Mouse (Mus musculus): Measurements from ENCODE around the gene Lsm12. TPM values are rescaled to one million over a fixed set of nuclear protein-coding genes. Genes with fewer than 3 reads are reported as not detected.
"Not testable (repeated sequence)": the region's sequence is repeated elsewhere in the genome, so short reads cannot be mapped to it uniquely, and the experiment has no call there.

Lsm12 gene
- polyA plus RNA-seq, 1 experiment from 2014 or later: 98.4 TPM

DNA sequence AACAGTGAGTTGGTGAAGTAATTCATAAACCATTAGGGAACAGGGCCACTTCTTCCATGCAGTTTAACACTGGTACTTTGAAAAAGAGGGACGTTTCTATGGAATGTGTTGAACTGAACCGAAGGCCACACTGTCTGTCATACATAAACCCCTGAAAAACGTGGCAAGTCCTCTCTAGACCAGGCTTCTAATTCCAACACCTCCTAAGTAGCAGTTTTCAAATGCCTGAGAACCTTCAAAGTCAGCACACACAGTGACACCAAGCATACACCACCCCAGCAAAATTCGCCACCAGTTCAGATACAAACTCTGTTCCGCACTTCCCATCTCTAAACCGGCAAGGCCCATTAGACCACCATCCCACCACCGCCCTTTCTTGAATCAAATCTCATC is 847 bp downstream of the Lsm12 start:
- DNase-seq (ENCODE audit: low spot score) (no peak), ATAC-seq (ENCODE audit: low read depth) (no peak)
- Histone ChIP-seq H3K9me3 (ENCODE audit: control insufficient read depth, low read length) (no peaks in the 10 kb centered on the region), H3K27me3 (replicated peaks; ENCODE audit: control insufficient read depth, insufficient read depth, low read length) (no peaks in the 10 kb centered on the region), H3K9ac (ENCODE audit: low read depth, low read length) (peak overlapping the region; percentile 95), H3K4me2 (ENCODE audit: low read depth, low read length) (peak overlapping the region; percentile 78), H3K27ac (replicated peaks; ENCODE audit: low read depth, low read length) (peak overlapping the region; percentile 95), H3K4me1 (ENCODE audit: control insufficient read depth, insufficient read depth, low read length) (peaks cover 13% of the 10 kb centered on the region), H3K4me3 (ENCODE audit: low read depth, low read length) (peak overlapping the region; percentile 93), H3K36me3 (ENCODE audit: control insufficient read depth, insufficient read depth, low read length) (peaks cover 34% of the 10 kb centered on the region)
- WGBS: 4% methylated on average over 7 of the region's 7 CpGs

DNA sequence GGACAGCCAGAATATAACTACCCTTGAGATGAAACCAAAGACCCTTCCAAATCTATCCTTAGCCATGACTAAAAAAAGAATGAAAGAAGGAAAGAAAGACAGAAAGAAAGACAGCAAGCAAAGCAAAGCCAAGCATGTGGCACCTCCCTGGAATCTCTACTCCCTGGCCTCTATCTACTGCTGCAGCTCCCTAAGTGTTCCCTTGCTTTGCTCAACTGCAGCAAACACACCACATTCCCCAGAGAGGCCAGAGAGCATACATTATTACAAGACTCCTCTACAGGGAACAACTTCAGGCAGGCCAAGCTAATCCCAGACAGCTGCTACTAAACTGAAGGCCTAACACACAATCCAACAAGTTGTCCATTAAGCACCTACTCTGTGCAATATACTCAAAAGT is 5.3 kb downstream of the Lsm12 start:
- Histone ChIP-seq H3K4me2 (ENCODE audit: low read depth, low read length) (no peak overlapping the region), H3K27me3 (replicated peaks; ENCODE audit: control insufficient read depth, insufficient read depth, low read length) (no peaks in the 10 kb centered on the region), H3K27ac (replicated peaks; ENCODE audit: low read depth, low read length) (no peak overlapping the region), H3K9me3 (ENCODE audit: control insufficient read depth, low read length) (no peaks in the 10 kb centered on the region), H3K9ac (ENCODE audit: low read depth, low read length) (no peak overlapping the region), H3K4me3 (ENCODE audit: low read depth, low read length) (no peak overlapping the region), H3K36me3 (ENCODE audit: control insufficient read depth, insufficient read depth, low read length) (peaks cover 71% of the 10 kb centered on the region), H3K4me1 (ENCODE audit: control insufficient read depth, insufficient read depth, low read length) (peaks cover 8% of the 10 kb centered on the region; the same call in 1 of the 2 replicates)
- DNase-seq (ENCODE audit: low spot score) (peak; percentile 34), ATAC-seq (ENCODE audit: low read depth) (no peak)

DNA sequence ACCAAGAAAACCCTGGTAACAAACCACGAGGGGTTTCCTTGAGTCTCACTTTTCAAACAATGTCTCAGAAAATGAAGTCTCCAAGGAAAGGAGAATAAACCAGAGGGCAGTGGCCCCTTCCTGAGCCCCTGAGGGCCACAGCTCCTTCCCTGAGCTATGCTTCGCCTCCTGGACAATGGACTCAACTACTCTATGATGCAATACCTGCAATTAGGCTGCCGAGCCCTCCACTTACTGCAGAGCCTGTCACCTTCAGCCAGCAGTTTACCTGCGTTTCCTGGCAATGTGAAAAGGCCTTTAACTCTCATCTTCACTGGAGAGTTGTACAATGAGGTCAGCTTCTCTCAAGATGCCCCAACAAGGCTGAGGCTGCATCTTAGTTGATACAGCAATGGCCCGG is 16.4 kb downstream of the Lsm12 start:
- Histone ChIP-seq H3K36me3 (ENCODE audit: control insufficient read depth, insufficient read depth, low read length) (peaks cover 62% of the 10 kb centered on the region), H3K4me3 (ENCODE audit: low read depth, low read length) (no peak overlapping the region), H3K4me2 (ENCODE audit: low read depth, low read length) (no peak overlapping the region), H3K9ac (ENCODE audit: low read depth, low read length) (no peak overlapping the region), H3K9me3 (ENCODE audit: control insufficient read depth, low read length) (no peaks in the 10 kb centered on the region), H3K27ac (replicated peaks; ENCODE audit: low read depth, low read length) (no peak overlapping the region), H3K27me3 (replicated peaks; ENCODE audit: control insufficient read depth, insufficient read depth, low read length) (no peaks in the 10 kb centered on the region), H3K4me1 (ENCODE audit: control insufficient read depth, insufficient read depth, low read length) (no peaks in the 10 kb centered on the region)
- DNase-seq (ENCODE audit: low spot score) (no peak), ATAC-seq (ENCODE audit: low read depth) (no peak)
- 84% methylated on average over 5 of the region's 5 CpGs for WGBS

DNA sequence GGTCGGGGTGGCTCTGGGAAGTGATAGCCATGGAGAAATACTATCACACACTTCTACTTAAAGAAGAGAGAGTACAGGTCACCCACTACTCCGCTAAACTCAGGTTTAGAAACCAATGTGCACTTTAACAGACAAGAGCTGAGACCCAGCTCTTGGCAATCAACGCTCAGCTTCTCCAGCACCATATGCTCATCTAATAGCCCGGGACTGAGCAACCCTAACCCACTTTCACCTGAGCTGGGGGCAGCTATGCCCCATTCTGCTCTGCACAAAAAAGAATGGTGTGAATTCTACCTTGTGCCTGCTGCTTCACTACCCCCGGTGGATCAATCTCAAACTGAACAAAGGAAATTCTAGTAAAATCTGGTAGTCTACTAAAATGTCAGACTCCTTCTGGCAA is 17.6 kb downstream of the Lsm12 start:
- no peak overlapping the region for H3K4me2 ChIP-seq (ENCODE audit: low read depth, low read length)
- no peaks in the 10 kb centered on the region for H3K9me3 ChIP-seq (ENCODE audit: control insufficient read depth, low read length)
- ATAC-seq (ENCODE audit: low read depth) (no peak), DNase-seq (ENCODE audit: low spot score) (no peak)
- 94% methylated on average over 5 of the region's 5 CpGs for WGBS
- no peaks in the 10 kb centered on the region for H3K4me1 ChIP-seq (ENCODE audit: control insufficient read depth, insufficient read depth, low read length)
- H3K36me3 ChIP-seq (ENCODE audit: control insufficient read depth, insufficient read depth, low read length): peaks cover 72% of the 10 kb centered on the region
- no peak overlapping the region for H3K9ac ChIP-seq (ENCODE audit: low read depth, low read length)
- no peak overlapping the region for H3K4me3 ChIP-seq (ENCODE audit: low read depth, low read length)
- H3K27me3 ChIP-seq (replicated peaks; ENCODE audit: control insufficient read depth, insufficient read depth, low read length): no peaks in the 10 kb centered on the region
- H3K27ac ChIP-seq (replicated peaks; ENCODE audit: low read depth, low read length): no peak overlapping the region

DNA sequence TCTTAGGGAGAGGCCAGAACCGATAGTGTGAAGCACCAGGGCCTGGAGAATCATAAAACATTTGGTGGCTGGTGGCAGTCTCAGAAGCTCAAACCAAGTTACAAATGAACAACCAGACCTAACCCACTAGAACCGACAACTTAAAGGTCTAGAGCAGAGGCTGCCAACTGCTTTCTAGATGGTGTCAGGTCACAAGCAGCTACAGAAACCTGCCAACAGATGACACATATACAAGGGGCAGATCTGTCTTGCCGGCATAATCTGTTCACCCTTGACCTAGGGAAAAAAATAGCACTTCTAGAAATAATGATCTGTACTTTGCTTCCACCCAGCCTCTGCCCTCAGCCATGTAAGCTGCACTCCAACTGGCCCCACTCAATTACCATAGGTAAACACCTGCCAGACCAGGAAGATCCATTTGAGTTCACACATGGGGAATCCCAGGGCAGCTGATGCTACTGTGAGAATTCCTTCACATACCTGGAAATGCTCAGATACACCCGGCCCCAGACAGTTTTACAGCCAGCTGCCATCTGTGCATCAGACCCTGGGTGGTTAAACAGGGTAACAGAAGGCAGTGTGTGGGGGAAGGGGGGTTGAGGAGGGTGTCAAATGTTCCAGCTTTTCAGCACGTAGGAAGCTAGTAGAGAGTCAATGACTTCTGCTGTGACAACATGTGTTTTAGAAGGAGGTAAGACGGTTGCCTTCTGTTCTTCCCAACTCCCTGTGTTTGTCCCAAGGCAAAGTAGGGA is 18.9 kb downstream of the Lsm12 start:
- H3K4me1 ChIP-seq (ENCODE audit: control insufficient read depth, insufficient read depth, low read length): no peaks in the 10 kb centered on the region
- no peak overlapping the region for H3K4me2 ChIP-seq (ENCODE audit: low read depth, low read length)
- peak; percentile 32 for DNase-seq (ENCODE audit: low spot score)
- H3K4me3 ChIP-seq (ENCODE audit: low read depth, low read length): no peak overlapping the region
- no peak overlapping the region for H3K9ac ChIP-seq (ENCODE audit: low read depth, low read length)
- peaks cover 84% of the 10 kb centered on the region for H3K36me3 ChIP-seq (ENCODE audit: control insufficient read depth, insufficient read depth, low read length)
- no peak overlapping the region for H3K27ac ChIP-seq (replicated peaks; ENCODE audit: low read depth, low read length)
- no peaks in the 10 kb centered on the region for H3K9me3 ChIP-seq (ENCODE audit: control insufficient read depth, low read length)
- ATAC-seq (ENCODE audit: low read depth): peak; percentile 44; the same call in 1 of the 2 replicates
- H3K27me3 ChIP-seq (replicated peaks; ENCODE audit: control insufficient read depth, insufficient read depth, low read length): no peaks in the 10 kb centered on the region
- WGBS: 74% methylated on average over 6 of the region's 6 CpGs

DNA sequence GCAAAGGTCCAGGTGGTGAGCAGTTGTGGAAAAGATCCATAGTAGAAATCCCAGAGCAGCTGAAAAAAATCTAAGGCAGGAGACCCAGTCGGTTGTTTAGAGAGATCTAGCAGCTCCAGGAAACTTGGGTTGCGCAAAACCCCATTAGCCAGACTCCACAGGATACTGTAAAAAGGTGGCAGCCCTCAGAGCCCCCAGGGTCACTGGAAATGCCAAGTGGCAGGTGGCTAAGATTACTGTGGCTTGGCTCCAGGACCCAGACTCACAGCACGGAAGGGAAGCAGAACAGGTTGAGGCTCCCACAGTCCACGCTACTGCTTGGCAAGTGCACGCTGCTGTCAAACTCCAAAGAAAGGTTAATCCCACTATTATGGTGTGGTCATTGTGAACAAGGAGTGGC is 25.3 kb downstream of the Lsm12 start:
- no peak for DNase-seq (ENCODE audit: low spot score)
- Histone ChIP-seq H3K27ac (replicated peaks; ENCODE audit: low read depth, low read length) (no peak overlapping the region), H3K9me3 (ENCODE audit: control insufficient read depth, low read length) (no peaks in the 10 kb centered on the region), H3K4me3 (ENCODE audit: low read depth, low read length) (no peak overlapping the region), H3K9ac (ENCODE audit: low read depth, low read length) (no peak overlapping the region), H3K36me3 (ENCODE audit: control insufficient read depth, insufficient read depth, low read length) (peaks cover 40% of the 10 kb centered on the region), H3K4me1 (ENCODE audit: control insufficient read depth, insufficient read depth, low read length) (peaks cover 7% of the 10 kb centered on the region; the same call in 1 of the 2 replicates), H3K4me2 (ENCODE audit: low read depth, low read length) (no peak overlapping the region), H3K27me3 (replicated peaks; ENCODE audit: control insufficient read depth, insufficient read depth, low read length) (no peaks in the 10 kb centered on the region)
- WGBS: 72% methylated on average over 5 of the region's 5 CpGs
- no peak for ATAC-seq (ENCODE audit: low read depth)

DNA sequence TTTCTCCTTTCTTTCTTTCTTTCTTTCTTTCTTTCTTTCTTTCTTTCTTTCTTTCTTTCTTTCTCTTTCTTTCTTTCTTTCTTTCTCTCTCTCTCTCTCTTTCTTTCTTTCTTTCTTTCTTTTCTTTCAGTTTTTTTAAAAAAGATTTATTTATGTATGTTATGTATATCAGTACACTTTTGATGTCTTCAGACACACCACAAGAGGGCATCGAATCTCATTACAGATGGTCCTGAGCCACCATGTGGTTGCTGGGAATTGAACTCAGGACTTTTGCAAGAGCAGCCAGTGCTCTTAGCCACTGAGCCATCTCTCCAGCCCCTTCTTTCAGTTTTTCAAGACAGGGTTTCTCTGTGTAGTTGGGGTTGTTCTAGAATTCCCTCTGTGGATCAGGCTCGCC is 27.1 kb downstream of the Lsm12 start:
- not testable (repeated sequence) for H3K4me2 ChIP-seq (ENCODE audit: low read depth, low read length); H3K4me1 ChIP-seq (ENCODE audit: control insufficient read depth, insufficient read depth, low read length); H3K27ac ChIP-seq (replicated peaks; ENCODE audit: low read depth, low read length); H3K9ac ChIP-seq (ENCODE audit: low read depth, low read length); ATAC-seq (ENCODE audit: low read depth); H3K27me3 ChIP-seq (replicated peaks; ENCODE audit: control insufficient read depth, insufficient read depth, low read length); H3K4me3 ChIP-seq (ENCODE audit: low read depth, low read length); DNase-seq (ENCODE audit: low spot score); H3K9me3 ChIP-seq (ENCODE audit: control insufficient read depth, low read length)
- peaks cover 28% of the 10 kb centered on the region for H3K36me3 ChIP-seq (ENCODE audit: control insufficient read depth, insufficient read depth, low read length)
- 81% methylated on average over 2 of the region's 2 CpGs for WGBS

DNA sequence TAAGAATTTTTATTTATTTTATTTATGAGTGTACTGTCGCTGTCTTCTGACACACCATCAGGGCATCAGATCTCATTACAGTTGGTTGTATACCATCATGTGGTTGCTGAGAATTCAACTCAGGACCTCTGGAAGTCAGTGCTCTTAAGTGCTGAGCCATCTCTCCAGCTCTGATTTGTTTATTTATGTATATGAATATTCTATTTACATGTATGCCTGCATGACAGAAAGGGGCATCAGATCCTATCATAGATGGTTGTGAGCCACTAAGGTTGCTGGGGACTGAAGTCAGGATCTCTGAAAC is 28.4 kb downstream of the Lsm12 start:
- Histone ChIP-seq H3K4me1 (ENCODE audit: control insufficient read depth, insufficient read depth, low read length) (peaks cover 7% of the 10 kb centered on the region; the same call in 1 of the 2 replicates), H3K4me2 (ENCODE audit: low read depth, low read length) (peak overlapping the region; percentile 90), H3K36me3 (ENCODE audit: control insufficient read depth, insufficient read depth, low read length) (peaks cover 26% of the 10 kb centered on the region), H3K27ac (replicated peaks; ENCODE audit: low read depth, low read length) (no peak overlapping the region), H3K9me3 (ENCODE audit: control insufficient read depth, low read length) (no peaks in the 10 kb centered on the region), H3K9ac (ENCODE audit: low read depth, low read length) (no peak overlapping the region), H3K27me3 (replicated peaks; ENCODE audit: control insufficient read depth, insufficient read depth, low read length) (no peaks in the 10 kb centered on the region), H3K4me3 (ENCODE audit: low read depth, low read length) (no peak overlapping the region; the same call in 1 of the 2 replicates)
- 9% methylated on average over 1 of the region's 1 CpGs for WGBS
- no peak for DNase-seq (ENCODE audit: low spot score)
- ATAC-seq (ENCODE audit: low read depth): no peak

Data from embryonic facial prominence, embryonic 14.5 days (tissue).